Mouse (Mus musculus): ENCODE data around the gene Trim23. TPM values are rescaled to one million over a fixed set of nuclear protein-coding genes. Genes with fewer than 3 reads are reported as not detected.

Gene Trim23
- polyA plus RNA-seq, 1 experiment, result 4.0 TPM

DNA sequence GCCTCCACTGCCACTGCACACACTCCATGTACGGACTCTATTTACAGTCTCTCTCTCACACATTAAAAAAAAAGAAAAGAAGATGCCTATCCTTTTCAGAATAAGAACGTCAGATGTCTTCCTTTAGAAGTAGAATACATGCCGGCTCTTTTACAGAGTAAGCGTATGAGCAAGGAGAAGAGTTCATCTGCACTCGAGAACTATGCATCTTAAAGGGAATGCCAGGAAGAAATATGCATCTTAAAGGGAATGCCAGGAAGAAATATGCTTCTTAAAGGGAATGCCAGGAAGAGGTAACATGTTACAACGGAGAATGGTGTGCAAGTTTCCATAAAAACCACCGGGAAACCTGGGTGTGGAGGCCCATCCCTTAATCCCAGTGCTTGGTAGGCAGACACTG, 23.5 kb upstream of the Trim23 start:
- DNase-seq, result no peak
- Histone ChIP-seq H3K27ac (ENCODE audit: insufficient read depth, low read depth, low read length) (no peak overlapping the region), H3K27me3 (replicated peaks; ENCODE audit: control insufficient read depth, insufficient read depth, low read length) (no peaks in the 10 kb centered on the region), H3K4me1 (ENCODE audit: control insufficient read depth, insufficient read depth, low read length) (no peaks in the 10 kb centered on the region), H3K36me3 (ENCODE audit: control insufficient read depth, insufficient read depth, low read length) (peaks cover 7% of the 10 kb centered on the region), H3K4me3 (ENCODE audit: insufficient read depth, low read depth, low read length) (no peak overlapping the region)
- WGBS, result 85% methylated on average over 7 of the region's 7 CpGs
- TF ChIP-seq POLR2A (IDR thresholded peaks at IDR 0.05; ENCODE audit: low read depth, low read length), result no peak
- no peak for TF ChIP-seq CTCF (conservative IDR thresholded peaks at IDR 0.05; ENCODE audit: insufficient read depth, insufficient read length, low read depth, low read length)

DNA sequence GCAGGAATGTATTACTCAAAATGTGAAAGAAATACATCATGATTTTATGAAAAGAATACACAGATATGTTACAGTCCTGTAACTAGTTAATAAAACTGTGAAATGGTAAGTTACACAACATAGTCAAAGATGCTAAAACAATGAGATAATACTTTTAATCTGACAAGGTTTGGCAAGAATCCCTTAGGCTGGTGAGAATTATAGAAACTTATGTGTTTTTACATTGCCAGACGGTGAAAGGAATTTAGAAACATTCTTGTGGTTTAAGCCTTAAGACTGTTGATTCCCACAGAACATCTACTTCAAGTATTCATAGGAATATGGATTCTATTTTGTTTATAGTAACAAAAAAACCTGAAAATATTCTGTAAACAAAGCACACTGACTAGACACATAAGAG, 22.9 kb upstream of the Trim23 start:
- Histone ChIP-seq H3K27me3 (replicated peaks; ENCODE audit: control insufficient read depth, insufficient read depth, low read length) (no peaks in the 10 kb centered on the region), H3K36me3 (ENCODE audit: control insufficient read depth, insufficient read depth, low read length) (peaks cover 7% of the 10 kb centered on the region), H3K27ac (ENCODE audit: insufficient read depth, low read depth, low read length) (no peak overlapping the region), H3K4me3 (ENCODE audit: insufficient read depth, low read depth, low read length) (no peak overlapping the region), H3K4me1 (ENCODE audit: control insufficient read depth, insufficient read depth, low read length) (no peaks in the 10 kb centered on the region)
- no peak for TF ChIP-seq CTCF (conservative IDR thresholded peaks at IDR 0.05; ENCODE audit: insufficient read depth, insufficient read length, low read depth, low read length)
- TF ChIP-seq POLR2A (IDR thresholded peaks at IDR 0.05; ENCODE audit: low read depth, low read length), result no peak
- DNase-seq, result no peak
- 70% methylated on average over 1 of the region's 1 CpGs for WGBS

DNA sequence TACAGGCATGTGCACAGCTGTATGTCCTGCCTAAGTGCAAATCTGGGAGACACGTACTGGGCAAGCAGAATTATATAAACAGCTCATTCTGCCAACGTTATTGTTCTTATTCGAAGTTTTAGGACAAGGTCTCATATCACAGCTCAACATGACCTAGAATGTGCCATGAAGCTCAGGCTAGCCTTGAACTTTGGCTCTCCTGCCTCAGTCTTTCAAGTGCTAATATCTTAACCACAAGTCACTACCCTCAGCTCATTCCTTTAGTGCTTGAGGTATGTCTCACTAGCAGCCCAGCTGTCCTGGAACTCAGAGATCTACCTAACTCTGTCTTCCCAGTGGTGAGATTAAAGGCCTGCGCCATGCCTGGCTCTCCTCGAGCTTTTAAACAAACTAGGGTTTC, 6.9 kb upstream of the Trim23 start:
- Histone ChIP-seq H3K4me1 (ENCODE audit: control insufficient read depth, insufficient read depth, low read length) (peaks cover 2% of the 10 kb centered on the region; the same call in 1 of the 2 replicates), H3K27me3 (replicated peaks; ENCODE audit: control insufficient read depth, insufficient read depth, low read length) (no peaks in the 10 kb centered on the region), H3K27ac (ENCODE audit: insufficient read depth, low read depth, low read length) (no peak overlapping the region), H3K4me3 (ENCODE audit: insufficient read depth, low read depth, low read length) (no peak overlapping the region), H3K36me3 (ENCODE audit: control insufficient read depth, insufficient read depth, low read length) (no peaks in the 10 kb centered on the region; the same call in 1 of the 2 replicates)
- no peak for TF ChIP-seq CTCF (conservative IDR thresholded peaks at IDR 0.05; ENCODE audit: insufficient read depth, insufficient read length, low read depth, low read length)
- TF ChIP-seq POLR2A (IDR thresholded peaks at IDR 0.05; ENCODE audit: low read depth, low read length), result no peak
- DNase-seq, result no peak
- WGBS, result 88% methylated on average over 5 of the region's 5 CpGs

DNA sequence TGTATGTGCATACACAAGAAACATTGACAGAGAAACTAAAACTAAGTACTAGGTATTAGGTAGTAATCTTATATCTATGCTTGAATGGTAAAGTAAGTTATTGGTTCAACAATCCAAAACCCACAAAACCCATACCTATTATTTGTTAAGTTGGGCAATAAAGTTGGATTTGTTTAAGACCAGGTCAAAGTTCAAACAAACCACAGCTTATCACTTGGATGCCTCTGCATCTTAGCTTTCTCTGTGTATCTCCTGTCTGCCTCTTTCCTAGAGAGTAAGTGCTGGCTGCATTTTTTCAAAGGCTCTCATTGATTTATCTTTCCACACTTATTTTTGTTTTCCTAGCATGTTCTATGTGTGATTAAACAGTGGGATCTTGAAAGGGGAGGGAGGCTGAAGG, 6.1 kb upstream of the Trim23 start:
- no peak for DNase-seq
- no peak overlapping the region for H3K27ac ChIP-seq (ENCODE audit: insufficient read depth, low read depth, low read length)
- TF ChIP-seq POLR2A (IDR thresholded peaks at IDR 0.05; ENCODE audit: low read depth, low read length), result no peak
- no peak for TF ChIP-seq CTCF (conservative IDR thresholded peaks at IDR 0.05; ENCODE audit: insufficient read depth, insufficient read length, low read depth, low read length)
- H3K27me3 ChIP-seq (replicated peaks; ENCODE audit: control insufficient read depth, insufficient read depth, low read length), result no peaks in the 10 kb centered on the region
- H3K4me3 ChIP-seq (ENCODE audit: insufficient read depth, low read depth, low read length), result no peak overlapping the region
- peaks cover 2% of the 10 kb centered on the region; the same call in 1 of the 2 replicates for H3K4me1 ChIP-seq (ENCODE audit: control insufficient read depth, insufficient read depth, low read length)
- no peaks in the 10 kb centered on the region for H3K36me3 ChIP-seq (ENCODE audit: control insufficient read depth, insufficient read depth, low read length)

- Histone ChIP-seq H3K27ac (ENCODE audit: insufficient read depth, low read depth, low read length) (no peak overlapping the region), H3K4me3 (ENCODE audit: insufficient read depth, low read depth, low read length) (no peak overlapping the region), H3K27me3 (replicated peaks; ENCODE audit: control insufficient read depth, insufficient read depth, low read length) (no peaks in the 10 kb centered on the region), H3K36me3 (ENCODE audit: control insufficient read depth, insufficient read depth, low read length) (no peaks in the 10 kb centered on the region), H3K4me1 (ENCODE audit: control insufficient read depth, insufficient read depth, low read length) (peaks cover 2% of the 10 kb centered on the region; the same call in 1 of the 2 replicates)
- no peak for TF ChIP-seq POLR2A (IDR thresholded peaks at IDR 0.05; ENCODE audit: low read depth, low read length)
- no peak for TF ChIP-seq CTCF (conservative IDR thresholded peaks at IDR 0.05; ENCODE audit: insufficient read depth, insufficient read length, low read depth, low read length)
- DNase-seq, result no peak
- 67% methylated on average over 3 of the region's 3 CpGs for WGBS
These were observed 1.7 kb upstream of the Trim23 start for GRCm38 (mm10) chr13:104176874-104177273.

DNA sequence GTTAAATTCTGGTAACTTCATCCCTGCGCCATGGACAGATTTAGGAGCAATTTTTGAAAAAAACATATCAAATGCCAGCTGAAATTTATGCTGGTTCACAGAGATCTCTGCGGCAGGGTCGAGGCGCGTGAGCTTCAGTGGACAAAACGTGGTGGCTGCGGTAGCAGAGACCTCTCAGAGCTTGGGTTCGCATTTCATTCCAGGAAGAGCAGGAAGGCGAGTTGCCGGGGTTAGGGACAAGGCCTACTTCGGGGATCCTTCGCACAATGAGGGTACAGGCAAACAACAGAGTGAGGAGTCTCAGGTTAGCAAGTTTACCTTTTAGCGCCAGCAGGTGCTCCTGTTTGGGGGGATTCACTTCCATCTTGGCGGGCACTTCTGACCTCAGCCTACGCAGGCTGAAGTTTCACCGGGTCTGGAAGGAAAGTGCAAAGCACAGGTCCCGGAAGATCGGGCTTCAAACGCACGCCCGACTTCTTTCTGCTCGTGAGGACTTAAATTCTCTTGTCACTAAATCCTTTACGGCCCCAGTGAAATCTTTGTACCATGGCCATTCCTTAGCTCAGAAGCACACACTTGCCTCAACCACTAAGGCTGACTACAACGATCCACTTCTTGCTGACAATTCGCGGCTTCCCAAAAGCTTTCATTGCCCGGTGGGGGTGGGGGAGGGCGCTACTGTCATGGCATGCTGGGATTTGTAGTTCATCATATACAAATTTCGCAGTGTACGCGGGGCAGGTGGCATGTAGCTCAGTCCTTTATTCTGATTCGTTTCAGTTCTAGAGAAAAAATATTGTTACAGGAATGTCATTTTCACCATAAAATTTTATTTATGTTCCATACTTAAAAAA, 574 bp upstream of the Trim23 start, which contains the start of gene Trappc13:
Gene Trappc13 (minus strand): TSS at position 674 of the 854 bp plus-strand sequence.
- Histone ChIP-seq H3K27ac (ENCODE audit: insufficient read depth, low read depth, low read length) (peak within 1 kb of the TSS; percentile 67), H3K4me1 (ENCODE audit: control insufficient read depth, insufficient read depth, low read length) (peaks cover 2% of the 10 kb centered on the region; the same call in 1 of the 2 replicates), H3K4me3 (ENCODE audit: insufficient read depth, low read depth, low read length) (peak within 1 kb of the TSS; percentile 96), H3K36me3 (ENCODE audit: control insufficient read depth, insufficient read depth, low read length) (no peaks in the 10 kb centered on the region), H3K27me3 (replicated peaks; ENCODE audit: control insufficient read depth, insufficient read depth, low read length) (no peaks in the 10 kb centered on the region)
- TF ChIP-seq CTCF (conservative IDR thresholded peaks at IDR 0.05; ENCODE audit: insufficient read depth, insufficient read length, low read depth, low read length), result no peak
- no peak for TF ChIP-seq POLR2A (IDR thresholded peaks at IDR 0.05; ENCODE audit: low read depth, low read length)
- WGBS, result under 1% methylated on average over 32 of the region's 32 CpGs
- DNase-seq, result no peak

GRCm38 (mm10) chr13:104179176-104179888, 735 bp downstream of the Trim23 start:
- TF ChIP-seq CTCF (conservative IDR thresholded peaks at IDR 0.05; ENCODE audit: insufficient read depth, insufficient read length, low read depth, low read length), result no peak
- no peak for TF ChIP-seq POLR2A (IDR thresholded peaks at IDR 0.05; ENCODE audit: low read depth, low read length)
- peak; percentile 23 for DNase-seq
- 6% methylated on average over 13 of the region's 13 CpGs for WGBS
- peak overlapping the region; percentile 96 for H3K4me3 ChIP-seq (ENCODE audit: insufficient read depth, low read depth, low read length)
- H3K36me3 ChIP-seq (ENCODE audit: control insufficient read depth, insufficient read depth, low read length), result no peaks in the 10 kb centered on the region
- no peaks in the 10 kb centered on the region for H3K27me3 ChIP-seq (replicated peaks; ENCODE audit: control insufficient read depth, insufficient read depth, low read length)
- H3K4me1 ChIP-seq (ENCODE audit: control insufficient read depth, insufficient read depth, low read length), result peaks cover 2% of the 10 kb centered on the region; the same call in 1 of the 2 replicates
- peak overlapping the region; percentile 67 for H3K27ac ChIP-seq (ENCODE audit: insufficient read depth, low read depth, low read length)
